Mouse (Mus musculus): ENCODE data around the gene Tmem183a. TPM values are rescaled to one million over a fixed set of nuclear protein-coding genes. Genes with fewer than 3 reads are reported as not detected.

The Tmem183a gene
- total RNA-seq, 2 experiments from 2014 or later: 67.6 to 95.0 TPM

Other genes with a start within 250 kb of the Tmem183a start
- gene Chil1, start 179.8 kb downstream of the Tmem183a start, total RNA-seq (2021): 1 to 10 TPM; 5.9 to 6.9 TPM
- gene Mybph, start 168.5 kb downstream of the Tmem183a start, total RNA-seq (2021): not detected
- 100 to 1,000 TPM; 169 to 185 TPM for gene Adora1, start 126.5 kb downstream of the Tmem183a start, total RNA-seq (2021)
- gene Myog, start 72.0 kb downstream of the Tmem183a start, total RNA-seq (2021): not detected
- 10 to 100 TPM; 55.0 to 61.6 TPM for gene Ppfia4, start 29.1 kb downstream of the Tmem183a start, total RNA-seq (2021)
- not detected for gene 4933406M09Rik, start 24.0 kb upstream of the Tmem183a start, total RNA-seq (2021)
- 10 to 100 TPM; 15.9 TPM for gene Cyb5r1, start 43.6 kb upstream of the Tmem183a start, total RNA-seq (2021)
- 10 to 100 TPM; 63.4 to 66.2 TPM for gene Adipor1, start 53.4 kb upstream of the Tmem183a start, total RNA-seq (2021)
- 10 to 100 TPM; 35.4 to 37.1 TPM for gene Klhl12, start 93.6 kb upstream of the Tmem183a start, total RNA-seq (2021)
- 10 to 100 TPM; 30.1 to 32.3 TPM for gene Rabif, start 132.7 kb upstream of the Tmem183a start, total RNA-seq (2021)
- gene Mgat4e, start 187.7 kb upstream of the Tmem183a start, total RNA-seq (2021): not detected
- 10 to 100 TPM; 59.0 to 63.2 TPM for gene Kdm5b, start 198.2 kb upstream of the Tmem183a start, total RNA-seq (2021)

Measured in left cerebral cortex, postnatal 14 days (tissue).